Mouse (Mus musculus): ENCODE data around the gene Ppdpf.

Ppdpf gene

GRCm38 (mm10) chr2:181219538-181220216 lies 32.6 kb downstream of the Ppdpf start, which contains the start of gene Fndc11:
Gene Fndc11 (plus strand): TSS chr2:181220013.
- DNase-seq, result peak; percentile 88 to 96

GRCm38 (mm10) chr2:181220361-181220760 lies 33.3 kb downstream of the Ppdpf start:
- no peak for DNase-seq

DNA sequence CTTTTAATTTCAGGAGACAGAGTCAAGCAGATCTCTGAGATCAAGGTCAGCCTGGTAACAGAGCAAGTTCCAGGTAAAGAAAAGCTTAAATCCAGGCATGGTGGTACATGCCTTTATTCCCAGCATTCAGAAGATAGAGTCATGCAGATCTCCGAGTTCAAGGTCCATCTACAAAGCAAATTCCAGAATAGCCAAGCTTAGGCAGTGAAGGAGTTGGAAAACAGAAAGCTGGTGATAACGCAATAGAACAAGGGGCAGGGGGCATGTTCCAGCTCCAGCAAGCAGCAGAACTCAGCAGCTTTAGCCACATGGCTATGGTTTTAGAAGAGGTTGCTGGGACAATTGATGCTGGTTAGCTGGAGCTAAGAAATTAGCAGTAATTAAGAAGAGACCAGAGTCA lies 37.9 kb downstream of the Ppdpf start:
- DNase-seq, result no peak

- DNase-seq, result no peak
Observed at GRCm38 (mm10) chr2:181227122-181227521, 40.1 kb downstream of the Ppdpf start.

DNA sequence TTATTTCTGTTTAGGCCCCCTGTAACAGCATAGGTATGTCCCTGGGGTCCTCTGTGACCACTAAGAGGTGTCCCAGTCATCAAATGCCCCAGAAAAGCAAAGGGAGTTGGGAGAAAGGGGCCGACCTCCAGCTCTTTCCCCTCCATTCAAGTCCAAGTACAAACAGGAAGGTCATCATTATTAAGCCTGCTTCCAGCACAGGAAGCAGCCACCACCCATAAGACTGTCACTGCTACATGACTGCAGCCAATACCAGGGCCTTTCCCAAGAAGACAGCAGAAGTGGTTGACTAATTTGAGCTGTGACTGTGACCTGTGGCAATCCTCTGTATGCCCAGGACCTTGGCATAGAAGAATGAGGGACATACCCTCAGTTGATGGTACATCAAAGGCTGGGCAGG lies 41.3 kb downstream of the Ppdpf start:
- DNase-seq, result no peak

- no peak for DNase-seq
Observed at GRCm38 (mm10) chr2:181231171-181231570, 44.1 kb downstream of the Ppdpf start.

DNA sequence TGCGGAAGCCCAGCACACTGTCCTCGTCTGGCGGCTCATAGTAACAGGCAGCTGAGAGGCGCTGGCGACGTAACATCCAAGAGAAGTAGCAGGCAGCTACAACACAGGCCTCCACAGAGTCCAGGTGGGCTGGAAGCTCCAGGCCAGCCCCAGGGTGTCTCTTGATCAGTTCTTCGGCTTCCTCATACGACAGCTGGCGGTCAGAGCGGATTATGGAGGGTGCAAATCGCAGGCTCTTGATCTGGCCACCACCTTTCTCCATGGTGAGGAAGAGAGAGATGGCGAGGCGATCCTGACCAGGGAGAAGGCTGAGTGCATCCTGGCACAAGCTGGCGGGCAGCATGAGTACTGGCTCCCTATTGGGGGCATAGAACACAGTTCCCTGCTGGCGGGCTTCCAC lies 46.4 kb downstream of the Ppdpf start:
- DNase-seq, result no peak

- DNase-seq, result no peak
Observed at GRCm38 (mm10) chr2:181234680-181235079, 47.6 kb downstream of the Ppdpf start.

- peak in 1 of 2 experiments; percentile 6 for DNase-seq
Observed at GRCm38 (mm10) chr2:181235681-181236566, 48.9 kb downstream of the Ppdpf start.

- DNase-seq, result no peak
Observed at GRCm38 (mm10) chr2:181237251-181238014, 50.4 kb downstream of the Ppdpf start.

DNA sequence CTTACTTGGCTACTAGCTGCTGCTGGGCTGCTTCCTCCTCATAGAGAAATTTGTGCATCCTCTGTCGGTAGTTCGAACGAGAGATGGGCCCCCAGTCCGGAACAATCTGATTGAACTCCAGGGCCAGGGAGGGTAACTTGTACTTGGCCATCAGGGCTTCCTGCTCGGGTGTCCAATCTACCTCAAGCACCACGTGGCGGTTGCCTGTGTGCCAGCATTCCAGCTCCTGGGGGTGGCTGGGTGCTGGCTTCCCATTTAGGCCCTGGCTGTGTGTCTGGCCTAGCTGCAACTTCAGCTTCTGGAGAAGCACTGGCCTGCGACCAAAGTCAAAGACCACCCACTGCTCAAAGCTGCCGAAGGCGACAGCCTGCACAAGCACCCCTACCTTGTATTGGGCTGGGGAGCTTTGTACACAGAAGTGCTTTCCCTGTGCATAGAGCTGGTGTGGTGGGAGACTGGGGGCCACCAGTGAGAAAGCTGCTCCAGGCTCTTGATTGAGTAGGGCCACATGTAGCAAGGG lies 51.1 kb downstream of the Ppdpf start:
- peak in 1 of 2 experiments; percentile 7 for DNase-seq

Data from thymus, postnatal 36 days (tissue).